Mouse (Mus musculus) spleen, adult 2 months (tissue): ENCODE measurements around the gene Gm21987. TPM values are rescaled to one million over a fixed set of nuclear protein-coding genes. Genes with fewer than 3 reads are reported as not detected.

Experiments used
- DNase-seq, 2 experiments: peaks; one replicate each; pipeline versions ENCODE4 v3.0.0 to v3.0.0-alpha.2; 2012 to 2021; ENCODE audit warnings: low spot score in 2 of 2, low read depth in 1 of 2
- H3K27ac ChIP-seq: fragments of 200-500 bp; 2 replicates; pipeline ENCODE4 v1.5.1; 2012; ENCODE audit warnings: low read length, inconsistent platforms; ENCODE audit not compliant: insufficient read depth
- H3K27me3 ChIP-seq: fragments of 200-500 bp; 2 replicates; pipeline ENCODE4 v1.6.1; 2012; ENCODE audit warnings: mild to moderate bottlenecking, moderate library complexity, low read length, inconsistent platforms; ENCODE audit not compliant: control insufficient read depth, insufficient read depth
- H3K36me3 ChIP-seq: fragments of 200-500 bp; 2 replicates; pipeline ENCODE4 v1.6.1; 2012; ENCODE audit warnings: mild to moderate bottlenecking, low read length, inconsistent platforms; ENCODE audit not compliant: control insufficient read depth, insufficient read depth
- H3K4me1 ChIP-seq: fragments of 200-500 bp; 2 replicates; pipeline ENCODE4 v1.6.1; 2011; ENCODE audit warnings: inconsistent platforms; ENCODE audit not compliant: control insufficient read depth, insufficient read depth, insufficient read length
- H3K4me3 ChIP-seq: fragments of 200-500 bp; 2 replicates; pipeline ENCODE4 v1.5.1; 2011; ENCODE audit warnings: mild to moderate bottlenecking, inconsistent platforms; ENCODE audit not compliant: insufficient read depth, insufficient read length; ENCODE audit errors: extremely low read depth
- CTCF ChIP-seq: fragments of 200-500 bp; IDR thresholded peaks from 2 replicates; pipeline ENCODE4 v1.5.1; 2011; ENCODE audit warnings: mild to moderate bottlenecking, inconsistent platforms; ENCODE audit not compliant: insufficient read depth, insufficient read length, insufficient replicate concordance; ENCODE audit errors: extremely low read depth
- POLR2A ChIP-seq: fragments of 200-500 bp; IDR thresholded peaks from 2 replicates; pipeline ENCODE4 v1.6.1; 2011; ENCODE audit warnings: low read depth, low read length, inconsistent platforms
- WGBS: fragments of 180-500 bp; shearing (Covaris S2); methylation state at CpG from one replicate; pipeline ENCODE4 v1.1.7; 2018; 5-methylcytosine and 5-hydroxymethylcytosine counted together
- polyA plus RNA-seq: library from polyadenylated mRNA; depleted of rRNA; stranded (reverse); fragments of >200 nt; gene quantifications from 2 replicates; pipeline ENCODE4 v1.2.3, GENCODE M21; 2012

Gene Gm21987
- polyA plus RNA-seq, 1 experiment, result not detected

GRCm38 (mm10) chr16:38379926-38380325, 33.1 kb downstream of the Gm21987 start:
- no peak for DNase-seq
- 82% methylated on average over 3 of the region's 3 CpGs for WGBS
- Histone ChIP-seq H3K36me3 (no peaks in the 10 kb centered on the region), H3K4me1 (peaks cover 7% of the 10 kb centered on the region; the same call in 1 of the 2 replicates), H3K27ac (no peak overlapping the region), H3K27me3 (no peaks in the 10 kb centered on the region), H3K4me3 (no peak overlapping the region)
- no peak for TF ChIP-seq POLR2A

- peaks cover 4% of the 10 kb centered on the region; the same call in 1 of the 2 replicates for H3K4me1 ChIP-seq
Measured at GRCm38 (mm10) chr16:38383683-38384082, 36.8 kb downstream of the Gm21987 start.

GRCm38 (mm10) chr16:38385184-38385634, 38.4 kb downstream of the Gm21987 start:
- WGBS, result 83% methylated on average over 6 of the region's 6 CpGs
- H3K27me3 ChIP-seq, result no peaks in the 10 kb centered on the region
- no peak overlapping the region for H3K4me3 ChIP-seq
- H3K36me3 ChIP-seq, result no peaks in the 10 kb centered on the region
- TF ChIP-seq POLR2A (no peak), CTCF (no peak)
- DNase-seq, result no peak
- no peaks in the 10 kb centered on the region for H3K4me1 ChIP-seq
- no peak overlapping the region for H3K27ac ChIP-seq

More at GRCm38 (mm10) chr16:38383683-38384082, 36.8 kb downstream of the Gm21987 start:
- H3K27ac ChIP-seq, result no peak overlapping the region
- no peak overlapping the region for H3K4me3 ChIP-seq
- no peaks in the 10 kb centered on the region for H3K27me3 ChIP-seq
- 88% methylated on average over 2 of the region's 2 CpGs for WGBS
- TF ChIP-seq CTCF (no peak), POLR2A (no peak)
- no peaks in the 10 kb centered on the region for H3K36me3 ChIP-seq
- DNase-seq, result no peak

GRCm38 (mm10) chr16:38385700-38386099, 38.9 kb downstream of the Gm21987 start:
- Histone ChIP-seq H3K4me1 (no peaks in the 10 kb centered on the region), H3K36me3 (no peaks in the 10 kb centered on the region), H3K27ac (no peak overlapping the region), H3K27me3 (no peaks in the 10 kb centered on the region), H3K4me3 (no peak overlapping the region)
- WGBS, result 82% methylated on average over 4 of the region's 4 CpGs
- DNase-seq, result no peak
- TF ChIP-seq POLR2A (no peak), CTCF (no peak)

GRCm38 (mm10) chr16:38387389-38387788, 40.5 kb downstream of the Gm21987 start:
- Histone ChIP-seq H3K36me3 (no peaks in the 10 kb centered on the region), H3K4me3 (no peak overlapping the region), H3K27ac (no peak overlapping the region), H3K27me3 (no peaks in the 10 kb centered on the region), H3K4me1 (no peaks in the 10 kb centered on the region)
- DNase-seq, result no peak
- TF ChIP-seq POLR2A (no peak), CTCF (no peak)
- WGBS, result 82% methylated on average over 6 of the region's 6 CpGs

- 91% methylated on average over 6 of the region's 6 CpGs for WGBS
- DNase-seq, result no peak
- no peaks in the 10 kb centered on the region for H3K27me3 ChIP-seq
- no peaks in the 10 kb centered on the region for H3K36me3 ChIP-seq
- no peaks in the 10 kb centered on the region for H3K4me1 ChIP-seq
- H3K4me3 ChIP-seq, result no peak overlapping the region
- TF ChIP-seq POLR2A (no peak), CTCF (no peak)
- no peak overlapping the region for H3K27ac ChIP-seq
Measured at GRCm38 (mm10) chr16:38388757-38389156, 41.9 kb downstream of the Gm21987 start.

- TF ChIP-seq POLR2A (no peak), CTCF (no peak)
- Histone ChIP-seq H3K4me3 (no peak overlapping the region), H3K4me1 (no peaks in the 10 kb centered on the region), H3K36me3 (no peaks in the 10 kb centered on the region), H3K27me3 (no peaks in the 10 kb centered on the region), H3K27ac (no peak overlapping the region)
- WGBS, result 86% methylated on average over 8 of the region's 8 CpGs
- DNase-seq, result no peak
Measured at GRCm38 (mm10) chr16:38389284-38389893, 42.5 kb downstream of the Gm21987 start.

GRCm38 (mm10) chr16:38390322-38390721, 43.5 kb downstream of the Gm21987 start:
- TF ChIP-seq CTCF (no peak), POLR2A (no peak)
- DNase-seq, result no peak
- 87% methylated on average over 7 of the region's 7 CpGs for WGBS

More at GRCm38 (mm10) chr16:38390322-38390721, 43.5 kb downstream of the Gm21987 start:
- Histone ChIP-seq H3K27ac (no peak overlapping the region), H3K4me1 (no peaks in the 10 kb centered on the region), H3K4me3 (no peak overlapping the region), H3K36me3 (no peaks in the 10 kb centered on the region), H3K27me3 (no peaks in the 10 kb centered on the region)
